Mouse (Mus musculus): ENCODE results near the gene Ptprn. TPM values are rescaled to one million over a fixed set of nuclear protein-coding genes. Genes with fewer than 3 reads are reported as not detected.
A peak's percentile ranks its signal among the peaks of the same experiment; 100 is the strongest.

Gene Ptprn
- total and polyA plus RNA-seq, 3 experiments = not detected

DNA sequence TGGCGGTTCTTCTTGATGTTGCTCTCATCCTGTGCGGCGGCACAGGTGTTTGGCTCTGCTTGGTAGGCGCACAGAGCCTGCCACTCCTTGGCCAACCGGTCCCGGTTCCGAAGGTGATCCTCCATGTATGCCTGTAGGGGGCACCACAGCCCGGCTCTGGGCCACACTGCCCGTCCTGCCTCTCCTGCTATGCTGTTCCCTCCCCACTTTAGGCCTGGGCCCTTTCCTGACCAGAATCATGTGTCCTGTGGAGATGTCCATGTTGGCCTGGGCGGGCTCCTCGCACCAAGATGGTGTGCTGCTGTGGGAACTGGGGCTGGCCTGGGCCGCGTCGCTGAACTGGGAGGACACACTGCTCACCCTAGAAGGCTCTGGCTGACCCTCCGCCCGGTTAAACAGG lies 11.3 kb downstream of the Ptprn start:
- H3K9me3 ChIP-seq (replicated peaks; ENCODE audit: low read length) = no peaks in the 10 kb centered on the region
- H3K4me1 ChIP-seq (ENCODE audit: control insufficient read depth in 1 of 2, insufficient read depth in 2 of 2) = peaks cover 9 to 27% of the 10 kb centered on the region in 2 experiments
- no peaks in the 10 kb centered on the region for H3K79me2 ChIP-seq (replicated peaks; ENCODE audit: control insufficient read depth, extremely low read depth, insufficient read depth, poor library complexity, severe bottlenecking)
- in situ Hi-C loops (cut with MboI; ENCODE audit: low pct_ligation_motif_present, low pct_unique_long_range_greater_than_20kb, low sequenced_read_pairs) = loop anchor here (25.0 kb wide), 1 partner anchor 316 kb away; the partner anchor contains the start of gene Cfap65
- H3K4me3 ChIP-seq (replicated peaks in 1 of 3; ENCODE audit: low read depth in 2 of 3, low read length in 2 of 3, poor library complexity in 1 of 3) = no peak overlapping the region
- no peak for DNase-seq (ENCODE audit: extremely low read depth)
- dilution Hi-C loops (cut with MboI; ENCODE audit: extremely low pct_ligation_motif_present, extremely low pct_unique_long_range_greater_than_20kb, low sequenced_read_pairs) = no loop called here
- no peak overlapping the region for H3K9ac ChIP-seq (ENCODE audit: insufficient read depth, low read depth)
- H3K4me2 ChIP-seq (ENCODE audit: insufficient read depth, low read depth, poor library complexity, severe bottlenecking) = no peak overlapping the region
- no peaks in the 10 kb centered on the region for H3K36me3 ChIP-seq (replicated peaks in 1 of 2; ENCODE audit: control insufficient read depth in 1 of 2, insufficient read depth in 1 of 2, low read length in 1 of 2)
- H3K27me3 ChIP-seq (replicated peaks) = peaks cover 25% of the 10 kb centered on the region
- no peak for TF ChIP-seq UBTF (IDR thresholded peaks at IDR 0.05; ENCODE audit: low read depth, low read length)
- TF ChIP-seq CTCF (conservative IDR thresholded peaks at IDR 0.05 in 1 of 2, IDR thresholded peaks at IDR 0.05 in 1 of 2; ENCODE audit: low read depth in 2 of 2, low read length in 2 of 2) = peak in 1 of 2 experiments; percentile 28; a peak in 1 of 4 replicates
- no peak overlapping the region for H3K27ac ChIP-seq (ENCODE audit: insufficient read depth, low read depth)

GRCm38 (mm10) chr1:75252308-75252707 lies 12.0 kb downstream of the Ptprn start:
- TF ChIP-seq MAFK (IDR thresholded peaks at IDR 0.05; ENCODE audit: insufficient replicate concordance, low read length) (no peak), KAT2A (IDR thresholded peaks at IDR 0.05; ENCODE audit: insufficient replicate concordance, low read length) (no peak), ZMIZ1 (IDR thresholded peaks at IDR 0.05; ENCODE audit: low read depth, low read length) (no peak), MYC (IDR thresholded peaks at IDR 0.05; ENCODE audit: low read depth, low read length) (no peak)

DNA sequence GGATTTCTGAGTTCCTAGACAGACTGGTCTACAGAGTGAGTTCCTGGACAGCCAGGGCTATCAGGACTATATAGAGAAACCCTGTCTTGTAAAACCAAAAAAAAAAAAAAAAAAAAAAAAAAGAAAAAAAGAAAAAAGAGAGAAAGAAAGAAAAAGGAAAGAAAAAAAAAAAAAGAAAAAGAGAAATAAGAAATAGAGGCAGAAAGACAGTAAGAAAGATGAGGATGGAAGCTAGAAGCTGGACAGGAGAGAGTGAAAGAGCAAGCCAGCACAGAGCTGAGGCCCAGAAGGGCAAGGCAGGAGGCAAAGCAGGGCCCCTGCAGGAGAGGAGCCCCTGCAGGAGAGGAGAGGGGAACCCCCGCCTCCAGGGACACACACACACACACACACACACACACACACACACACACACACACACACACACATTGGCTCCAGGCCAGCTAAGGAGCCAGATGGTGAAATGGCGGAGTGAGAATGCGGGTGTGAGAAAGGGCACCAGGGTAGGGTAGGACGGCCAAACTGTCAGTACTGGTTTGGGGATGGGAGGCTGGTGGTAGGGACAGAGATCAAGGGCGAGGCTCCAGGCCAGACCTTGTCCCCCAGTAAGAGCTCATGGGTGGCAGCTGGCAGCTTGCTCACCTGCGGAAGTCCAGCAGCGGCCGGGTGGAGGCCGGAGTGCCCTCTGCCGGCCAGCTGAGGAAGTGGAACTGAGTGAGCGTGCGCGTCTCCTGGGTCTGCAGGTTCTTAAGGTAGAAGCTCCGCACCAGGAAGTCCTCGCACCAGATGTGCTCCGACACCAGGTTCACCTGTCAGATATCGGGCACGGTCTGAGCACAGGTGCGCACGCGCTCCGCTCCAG lies 13.0 kb downstream of the Ptprn start:
- dilution Hi-C loops (cut with MboI; ENCODE audit: extremely low pct_ligation_motif_present, extremely low pct_unique_long_range_greater_than_20kb, low sequenced_read_pairs) = no loop called here
- peak; percentile 51; the same call in 1 of the 2 replicates for TF ChIP-seq UBTF (IDR thresholded peaks at IDR 0.05; ENCODE audit: low read depth, low read length)
- no peak for TF ChIP-seq KAT2A (IDR thresholded peaks at IDR 0.05; ENCODE audit: insufficient replicate concordance, low read length)
- no peak for TF ChIP-seq ZMIZ1 (IDR thresholded peaks at IDR 0.05; ENCODE audit: low read depth, low read length)
- peak; percentile 77 for TF ChIP-seq SIN3A (IDR thresholded peaks at IDR 0.05; ENCODE audit: low read length)
- TF ChIP-seq MAFK (IDR thresholded peaks at IDR 0.05; ENCODE audit: insufficient replicate concordance, low read length) = no peak
- no peak; the same call in 1 of the 2 replicates for TF ChIP-seq ETS1 (conservative IDR thresholded peaks at IDR 0.05; ENCODE audit: low read depth, low read length)
- no peak for TF ChIP-seq PAX5 (IDR thresholded peaks at IDR 0.05; ENCODE audit: low read length)
- no peak for TF ChIP-seq JUND (conservative IDR thresholded peaks at IDR 0.05; ENCODE audit: low read depth, low read length)
- no peak for TF ChIP-seq GABPA (IDR thresholded peaks at IDR 0.05; ENCODE audit: insufficient replicate concordance, low read depth, low read length)
- no peak for TF ChIP-seq JUN (IDR thresholded peaks at IDR 0.05; ENCODE audit: insufficient read depth, low read depth, low read length)
- no peak; the same call in 1 of the 2 replicates for TF ChIP-seq BHLHE40 (IDR thresholded peaks at IDR 0.05; ENCODE audit: low read depth, low read length)
- no peak for TF ChIP-seq CHD1 (IDR thresholded peaks at IDR 0.05; ENCODE audit: low read depth, low read length)
- peak; percentile 75; the same call in 1 of the 2 replicates for TF ChIP-seq MEF2A (IDR thresholded peaks at IDR 0.05; ENCODE audit: borderline replicate concordance, low read depth, low read length)
- peak; percentile 73 for TF ChIP-seq RAD21 (IDR thresholded peaks at IDR 0.05; ENCODE audit: low read depth, low read length)
- TF ChIP-seq IRF4 (IDR thresholded peaks at IDR 0.05; ENCODE audit: low read depth, low read length) = peak; percentile 76
- TF ChIP-seq NRF1 (IDR thresholded peaks at IDR 0.05; ENCODE audit: low read depth, low read length) = peak; percentile 71
- peak; percentile 71 for TF ChIP-seq MAX (IDR thresholded peaks at IDR 0.05; ENCODE audit: low read length)
- no peak for TF ChIP-seq POLR2AphosphoS2 (IDR thresholded peaks at IDR 0.05; ENCODE audit: low read depth, low read length)
- peak; percentile 84 for TF ChIP-seq TCF12 (IDR thresholded peaks at IDR 0.05; ENCODE audit: low read depth, low read length)
- no peak for TF ChIP-seq TBP (conservative IDR thresholded peaks at IDR 0.05; ENCODE audit: low read depth, low read length)

More at GRCm38 (mm10) chr1:75252308-75252707, 12.0 kb downstream of the Ptprn start:
- peaks cover 9 to 29% of the 10 kb centered on the region in 2 experiments for H3K4me1 ChIP-seq (ENCODE audit: control insufficient read depth in 1 of 2, insufficient read depth in 2 of 2)
- H3K36me3 ChIP-seq (replicated peaks in 1 of 2; ENCODE audit: control insufficient read depth in 1 of 2, insufficient read depth in 1 of 2, low read length in 1 of 2) = peaks cover 0 to 2% of the 10 kb centered on the region in 2 experiments
- peaks cover 18% of the 10 kb centered on the region for H3K27me3 ChIP-seq (replicated peaks)
- H3K4me2 ChIP-seq (ENCODE audit: insufficient read depth, low read depth, poor library complexity, severe bottlenecking) = no peak overlapping the region
- dilution Hi-C loops (cut with MboI; ENCODE audit: extremely low pct_ligation_motif_present, extremely low pct_unique_long_range_greater_than_20kb, low sequenced_read_pairs) (no loop called here), in situ Hi-C loops (cut with MboI; ENCODE audit: low pct_ligation_motif_present, low pct_unique_long_range_greater_than_20kb, low sequenced_read_pairs) (loop anchor here (25.0 kb wide), 1 partner anchor 315 kb away; the partner anchor contains the start of gene Cfap65)
- H3K27ac ChIP-seq (ENCODE audit: insufficient read depth, low read depth) = no peak overlapping the region
- no peak for DNase-seq (ENCODE audit: extremely low read depth)
- H3K9me3 ChIP-seq (replicated peaks; ENCODE audit: low read length) = no peaks in the 10 kb centered on the region
- no peak overlapping the region for H3K4me3 ChIP-seq (replicated peaks in 1 of 3; ENCODE audit: low read depth in 2 of 3, low read length in 2 of 3, poor library complexity in 1 of 3)
- no peaks in the 10 kb centered on the region for H3K79me2 ChIP-seq (replicated peaks; ENCODE audit: control insufficient read depth, extremely low read depth, insufficient read depth, poor library complexity, severe bottlenecking)
- no peak overlapping the region for H3K9ac ChIP-seq (ENCODE audit: insufficient read depth, low read depth)

More for the DNA sequence above, 13.0 kb downstream of the Ptprn start:
- H3K27ac ChIP-seq (ENCODE audit: insufficient read depth, low read depth) = peak overlapping the region; percentile 67
- peaks cover 9 to 29% of the 10 kb centered on the region in 2 experiments for H3K4me1 ChIP-seq (ENCODE audit: control insufficient read depth in 1 of 2, insufficient read depth in 2 of 2)
- peak; percentile 75 for DNase-seq (ENCODE audit: extremely low read depth)
- in situ Hi-C loops (cut with MboI; ENCODE audit: low pct_ligation_motif_present, low pct_unique_long_range_greater_than_20kb, low sequenced_read_pairs) = loop anchor here (25.0 kb wide), 1 partner anchor 314 kb away; the partner anchor contains the start of gene Cfap65
- peak overlapping the region in 2 of 3 experiments; percentile 22 to 34 for H3K4me3 ChIP-seq (replicated peaks in 1 of 3; ENCODE audit: low read depth in 2 of 3, low read length in 2 of 3, poor library complexity in 1 of 3)
- peaks cover 11% of the 10 kb centered on the region for H3K27me3 ChIP-seq (replicated peaks)
- H3K9me3 ChIP-seq (replicated peaks; ENCODE audit: low read length) = no peaks in the 10 kb centered on the region
- H3K4me2 ChIP-seq (ENCODE audit: insufficient read depth, low read depth, poor library complexity, severe bottlenecking) = peak overlapping the region; percentile 39
- no peak overlapping the region for H3K9ac ChIP-seq (ENCODE audit: insufficient read depth, low read depth)
- H3K79me2 ChIP-seq (replicated peaks; ENCODE audit: control insufficient read depth, extremely low read depth, insufficient read depth, poor library complexity, severe bottlenecking) = no peaks in the 10 kb centered on the region
- H3K36me3 ChIP-seq (replicated peaks in 1 of 2; ENCODE audit: control insufficient read depth in 1 of 2, insufficient read depth in 1 of 2, low read length in 1 of 2) = peaks cover 0 to 12% of the 10 kb centered on the region in 2 experiments
